Mouse (Mus musculus) liver, embryonic 14.5 days (tissue): Measurements from ENCODE around the gene Cpa1. TPM values are rescaled to one million over a fixed set of nuclear protein-coding genes. Genes with fewer than 3 reads are reported as not detected.

ENCODE experiments used
- ATAC-seq: fragments of 200-750 bp; cut with Nextera tagmentation; 2 replicates; pipeline ENCODE4 v1.8.0; 2017; ENCODE audit warnings: moderate number of reproducible peaks, mild to moderate bottlenecking, moderate library complexity; ENCODE audit not compliant: insufficient read depth
- DNase-seq, 3 experiments: peaks; one replicate each; pipeline ENCODE4 v3.0.0-alpha.2; 2012 to 2013; ENCODE audit warnings: low read depth in 3 of 3, low spot score in 3 of 3
- H3K27ac ChIP-seq: fragments of 300-500 bp; sonication (generic); 2 replicates; pipeline ENCODE4 v1.5.1; 2014; ENCODE audit warnings: moderate library complexity, mild to moderate bottlenecking, control low read depth, inconsistent platforms
- H3K27me3 ChIP-seq: fragments of 300-500 bp; sonication (generic); 2 replicates; pipeline ENCODE4 v1.6.1; 2014; ENCODE audit warnings: mild to moderate bottlenecking, low read length, moderate library complexity; ENCODE audit not compliant: control insufficient read depth, insufficient read depth
- H3K36me3 ChIP-seq: fragments of 300-500 bp; sonication (generic); replicated peaks from 2 replicates; pipeline ENCODE4 v1.6.1; 2014; ENCODE audit warnings: low read depth; ENCODE audit not compliant: control insufficient read depth, insufficient read depth
- H3K4me1 ChIP-seq, 2 experiments: fragments of 200-500 bp in 1 of 2; fragments of 300-500 bp in 1 of 2; sonication (generic) in 1 of 2; replicated peaks; 2 replicates each; pipeline ENCODE4 v1.6.1; 2012 to 2014; ENCODE audit warnings: antibody characterized with exemption in 1 of 2, inconsistent platforms in 1 of 2, low read length in 1 of 2; ENCODE audit not compliant: control insufficient read depth in 2 of 2, insufficient read depth in 2 of 2
- H3K4me2 ChIP-seq: fragments of 300-500 bp; sonication (generic); 2 replicates; pipeline ENCODE4 v1.6.1; 2014; ENCODE audit warnings: low read depth, mild to moderate bottlenecking, control low read depth, moderate library complexity
- H3K4me3 ChIP-seq, 2 experiments: fragments of 200-500 bp in 1 of 2; fragments of 300-500 bp in 1 of 2; sonication (generic) in 1 of 2; 2 replicates each; pipeline ENCODE4 v1.5.1; 2012 to 2014; ENCODE audit warnings: low read depth in 2 of 2, low read length in 2 of 2, mild to moderate bottlenecking in 2 of 2, control low read depth in 1 of 2, inconsistent platforms in 1 of 2, moderate library complexity in 1 of 2; ENCODE audit not compliant: insufficient read depth in 1 of 2
- H3K9ac ChIP-seq: fragments of 300-500 bp; sonication (generic); replicated peaks from 2 replicates; pipeline ENCODE4 v1.6.1; 2014; ENCODE audit warnings: mild to moderate bottlenecking, control low read depth, moderate library complexity
- H3K9me3 ChIP-seq: fragments of 300-500 bp; sonication (generic); 2 replicates; pipeline ENCODE4 v1.6.1; 2016; ENCODE audit warnings: low read length, mixed read lengths; ENCODE audit not compliant: control insufficient read depth
- CTCF ChIP-seq: IDR thresholded peaks from 2 replicates; pipeline ENCODE4 v1.5.1; 2016; ENCODE audit warnings: antibody characterized with exemption, low read depth, control low read depth
- EP300 ChIP-seq: IDR thresholded peaks from 2 replicates; pipeline ENCODE4 v1.6.1; 2016; ENCODE audit warnings: antibody characterized with exemption, low read depth
- WGBS: fragments of 180-500 bp; shearing (Covaris S2); extraction: QIAGEN DNeasy Blood & Tissue Kit; methylation state at CpG from one replicate; pipeline ENCODE4 v1.1.7; 2014; ENCODE audit not compliant: insufficient replicate concordance; 5-methylcytosine and 5-hydroxymethylcytosine counted together
- polyA plus RNA-seq, 2 experiments: library from polyadenylated mRNA; depleted of rRNA in 1 of 2; stranded (reverse) in 1 of 2; unstranded in 1 of 2; fragments of >200 nt; fragmentation: Nextera tagmentation in 1 of 2; extraction: Ambion mirVana in 1 of 2; gene quantifications; 2 replicates each; pipeline versions ENCODE4 v1.2.1 to v1.2.3; 2012 to 2014

The Cpa1 gene
- polyA plus RNA-seq, 2 experiments: 1.4 to 1.5 TPM

- Histone ChIP-seq H3K36me3 (no peaks in the 10 kb centered on the region), H3K4me3 (no peak overlapping the region), H3K4me2 (no peak overlapping the region), H3K9me3 (no peaks in the 10 kb centered on the region), H3K9ac (no peak overlapping the region), H3K4me1 (peaks cover 7 to 23% of the 10 kb centered on the region in 2 experiments; a peak in 3 of 4 replicates), H3K27ac (no peak overlapping the region), H3K27me3 (no peaks in the 10 kb centered on the region)
- no peak for DNase-seq
- WGBS: 55% methylated on average over 11 of the region's 11 CpGs
- no peak for TF ChIP-seq EP300
- TF ChIP-seq CTCF: no peak
- no peak for ATAC-seq
These were observed 36.3 kb downstream of the Cpa1 start for GRCm38 (mm10) chr6:30675281-30675771.

DNA sequence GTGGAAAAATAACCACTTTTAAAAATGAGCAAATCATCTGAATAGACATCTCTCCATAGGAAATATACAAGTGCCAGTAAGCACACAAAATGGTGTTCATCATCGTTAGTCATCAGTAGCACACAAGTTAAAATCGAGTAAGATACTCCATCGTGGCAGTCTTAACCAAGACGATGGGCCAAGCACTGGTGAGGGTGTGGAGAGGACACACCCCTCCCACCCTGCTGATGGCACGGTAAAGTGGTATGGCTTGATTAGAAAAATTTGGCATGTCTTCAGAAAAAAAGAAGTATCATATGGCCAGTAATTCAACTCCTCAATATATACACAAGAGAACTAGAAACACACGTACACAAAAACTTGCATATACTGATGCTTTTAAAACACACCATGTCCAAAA is 37.5 kb downstream of the Cpa1 start:
- peaks cover 7 to 23% of the 10 kb centered on the region in 2 experiments; a peak in 3 of 4 replicates for H3K4me1 ChIP-seq
- DNase-seq (no peak), ATAC-seq (no peak)
- no peaks in the 10 kb centered on the region for H3K27me3 ChIP-seq
- no peaks in the 10 kb centered on the region for H3K9me3 ChIP-seq
- no peak overlapping the region for H3K9ac ChIP-seq
- H3K36me3 ChIP-seq: no peaks in the 10 kb centered on the region
- no peak overlapping the region for H3K4me2 ChIP-seq
- H3K27ac ChIP-seq: no peak overlapping the region
- WGBS: 37% methylated on average over 6 of the region's 6 CpGs
- H3K4me3 ChIP-seq: no peak overlapping the region
- TF ChIP-seq CTCF (no peak), EP300 (no peak)

GRCm38 (mm10) chr6:30677591-30677990 is 38.6 kb downstream of the Cpa1 start:
- WGBS: 80% methylated on average over 9 of the region's 9 CpGs
- Histone ChIP-seq H3K36me3 (no peaks in the 10 kb centered on the region), H3K9me3 (no peaks in the 10 kb centered on the region), H3K27ac (no peak overlapping the region), H3K27me3 (no peaks in the 10 kb centered on the region), H3K4me3 (no peak overlapping the region), H3K4me2 (no peak overlapping the region), H3K4me1 (peaks cover 9 to 30% of the 10 kb centered on the region in 2 experiments; a peak in 3 of 4 replicates), H3K9ac (no peak overlapping the region)
- DNase-seq (no peak), ATAC-seq (no peak)
- TF ChIP-seq EP300 (no peak), CTCF (no peak)

- H3K4me3 ChIP-seq: no peak overlapping the region
- H3K27me3 ChIP-seq: no peaks in the 10 kb centered on the region
- 78% methylated on average over 6 of the region's 6 CpGs for WGBS
- no peak overlapping the region for H3K4me2 ChIP-seq
- H3K36me3 ChIP-seq: no peaks in the 10 kb centered on the region
- H3K27ac ChIP-seq: no peak overlapping the region
- DNase-seq (no peak), ATAC-seq (no peak)
- no peak overlapping the region for H3K9ac ChIP-seq
- H3K9me3 ChIP-seq: no peaks in the 10 kb centered on the region
- peaks cover 9 to 30% of the 10 kb centered on the region in 2 experiments; a peak in 3 of 4 replicates for H3K4me1 ChIP-seq
- TF ChIP-seq EP300 (no peak), CTCF (no peak)
These were observed 39.5 kb downstream of the Cpa1 start for GRCm38 (mm10) chr6:30678482-30678881.

DNA sequence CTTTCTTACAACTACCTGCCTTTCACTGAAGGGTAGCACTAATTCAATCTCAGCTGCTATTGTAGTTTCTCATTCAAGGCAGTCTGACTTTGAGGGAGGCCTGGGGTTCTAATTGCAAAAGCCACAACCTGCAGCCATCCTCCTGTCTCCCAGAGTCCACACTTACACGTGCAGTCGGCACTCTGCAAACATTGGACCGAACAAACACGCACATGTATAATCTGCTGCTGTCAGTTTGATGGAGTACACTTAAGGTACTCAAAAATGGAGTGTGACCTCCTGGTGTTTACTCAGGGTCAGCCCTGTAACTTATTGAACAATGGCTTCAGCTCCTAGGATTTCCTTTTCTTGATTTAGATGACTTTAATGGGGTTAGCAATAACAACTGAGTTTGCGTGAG is 40.5 kb downstream of the Cpa1 start:
- no peak for TF ChIP-seq CTCF
- TF ChIP-seq EP300: no peak
- Histone ChIP-seq H3K36me3 (no peaks in the 10 kb centered on the region), H3K27me3 (no peaks in the 10 kb centered on the region), H3K4me1 (peaks cover 6 to 23% of the 10 kb centered on the region in 2 experiments; a peak in 3 of 4 replicates), H3K4me3 (no peak overlapping the region), H3K4me2 (no peak overlapping the region), H3K27ac (no peak overlapping the region), H3K9me3 (no peaks in the 10 kb centered on the region), H3K9ac (no peak overlapping the region)
- WGBS: 66% methylated on average over 5 of the region's 5 CpGs
- no peak for ATAC-seq
- DNase-seq: no peak
